Mouse (Mus musculus) liver, adult (tissue): ENCODE results near the gene Lclat1.

ENCODE experiments used
- GATA4 ChIP-seq: IDR thresholded peaks from 2 replicates; pipeline ENCODE4 v1.6.1; 2014; ENCODE audit warnings: mild to moderate bottlenecking, low read length; ENCODE audit not compliant: insufficient replicate concordance

Lclat1 gene

DNA sequence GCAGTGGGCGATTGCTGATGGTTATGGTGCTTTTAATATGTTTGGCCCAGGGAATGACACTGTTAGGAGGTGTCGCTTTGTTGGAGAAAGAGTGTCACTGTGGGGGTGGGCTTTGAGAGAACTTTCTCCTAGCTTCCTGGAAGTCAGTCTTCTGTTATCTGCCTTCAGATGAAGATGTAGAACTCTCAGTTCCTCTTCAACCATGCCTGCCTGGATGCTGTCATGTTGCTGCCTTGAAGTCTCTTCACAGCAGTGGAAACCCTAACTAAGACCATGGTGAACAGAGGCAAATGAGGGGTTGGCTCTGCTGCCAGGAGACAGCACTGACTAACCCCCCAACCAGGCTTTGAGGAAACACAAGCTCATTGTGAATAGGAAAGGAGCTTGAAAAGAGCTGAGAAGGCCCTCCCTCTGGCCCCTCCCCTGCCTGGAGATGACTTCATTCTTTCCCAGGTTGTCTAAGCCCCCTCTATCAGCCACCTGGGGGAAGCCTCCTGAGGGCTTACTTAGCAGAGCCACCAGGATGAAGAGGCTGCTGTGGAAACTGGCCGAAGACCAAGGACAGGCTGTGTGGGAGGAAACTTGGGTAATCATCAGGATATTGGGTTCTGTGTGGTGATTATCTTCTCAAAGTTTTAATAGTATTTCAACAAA is 142.8 kb downstream of the Lclat1 start:
- no peak for TF ChIP-seq GATA4

GRCm38 (mm10) chr17:73251142-73251502 is 143.3 kb downstream of the Lclat1 start:
- no peak for TF ChIP-seq GATA4

- no peak for TF ChIP-seq GATA4
These were observed 144.2 kb downstream of the Lclat1 start for GRCm38 (mm10) chr17:73251812-73252608.

DNA sequence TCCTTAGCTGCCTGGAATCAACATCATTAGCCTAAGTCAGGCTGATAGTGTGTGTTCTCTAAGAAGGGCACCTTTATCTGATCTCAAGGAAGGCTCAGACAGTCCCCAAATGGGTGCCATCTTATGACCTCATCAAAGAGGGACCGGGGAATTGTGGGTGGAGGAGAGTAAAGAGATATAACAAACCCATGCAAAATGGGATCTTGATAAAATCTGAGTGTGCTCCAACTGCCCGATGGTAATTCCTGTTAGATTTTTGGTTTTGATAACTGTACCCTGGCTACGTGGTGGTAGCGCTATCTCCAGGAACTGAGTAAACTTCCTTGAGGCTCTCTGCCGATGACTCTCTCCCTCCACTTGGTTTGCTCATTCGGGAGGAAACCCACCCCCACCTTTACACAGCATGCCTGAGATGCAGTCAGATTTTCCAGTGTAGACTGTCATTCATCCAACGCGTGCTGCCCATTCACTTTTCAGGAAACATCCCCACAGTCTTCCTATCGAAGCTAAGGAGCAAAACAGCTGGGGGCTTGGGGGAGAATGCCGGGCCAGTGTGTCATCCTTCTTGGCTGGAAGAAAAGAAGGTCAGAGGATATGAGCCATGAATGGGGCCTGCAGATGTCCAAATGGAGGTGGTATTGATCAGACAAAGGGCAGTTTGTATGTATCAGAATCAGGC is 145.6 kb downstream of the Lclat1 start:
- TF ChIP-seq GATA4: no peak

GRCm38 (mm10) chr17:73255801-73256200 is 148.0 kb downstream of the Lclat1 start:
- TF ChIP-seq GATA4: no peak

- TF ChIP-seq GATA4: no peak
These were observed 150.8 kb downstream of the Lclat1 start for GRCm38 (mm10) chr17:73258620-73259019.

GRCm38 (mm10) chr17:73262558-73262957 is 154.8 kb downstream of the Lclat1 start:
- no peak for TF ChIP-seq GATA4

DNA sequence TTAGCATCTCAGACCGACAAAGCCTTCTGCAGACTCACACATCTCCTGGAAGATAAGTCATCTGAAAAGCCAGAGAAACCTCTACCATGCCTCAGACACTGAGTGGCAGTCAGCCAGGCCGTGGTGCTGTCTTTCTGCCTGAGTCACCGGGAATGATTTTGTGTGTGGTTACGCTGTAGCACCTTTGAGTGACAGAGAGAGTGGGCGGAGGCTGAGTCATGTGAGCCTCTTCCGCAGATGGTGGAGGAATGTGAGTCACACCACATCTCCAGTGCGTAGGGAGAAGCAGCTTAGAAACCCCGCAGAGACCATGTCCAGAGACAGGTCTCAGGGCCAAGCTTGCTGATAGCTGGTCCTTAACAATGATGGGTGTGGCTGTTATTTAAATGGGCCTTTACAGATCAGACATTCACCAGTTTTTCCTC is 155.3 kb downstream of the Lclat1 start:
- no peak for TF ChIP-seq GATA4

DNA sequence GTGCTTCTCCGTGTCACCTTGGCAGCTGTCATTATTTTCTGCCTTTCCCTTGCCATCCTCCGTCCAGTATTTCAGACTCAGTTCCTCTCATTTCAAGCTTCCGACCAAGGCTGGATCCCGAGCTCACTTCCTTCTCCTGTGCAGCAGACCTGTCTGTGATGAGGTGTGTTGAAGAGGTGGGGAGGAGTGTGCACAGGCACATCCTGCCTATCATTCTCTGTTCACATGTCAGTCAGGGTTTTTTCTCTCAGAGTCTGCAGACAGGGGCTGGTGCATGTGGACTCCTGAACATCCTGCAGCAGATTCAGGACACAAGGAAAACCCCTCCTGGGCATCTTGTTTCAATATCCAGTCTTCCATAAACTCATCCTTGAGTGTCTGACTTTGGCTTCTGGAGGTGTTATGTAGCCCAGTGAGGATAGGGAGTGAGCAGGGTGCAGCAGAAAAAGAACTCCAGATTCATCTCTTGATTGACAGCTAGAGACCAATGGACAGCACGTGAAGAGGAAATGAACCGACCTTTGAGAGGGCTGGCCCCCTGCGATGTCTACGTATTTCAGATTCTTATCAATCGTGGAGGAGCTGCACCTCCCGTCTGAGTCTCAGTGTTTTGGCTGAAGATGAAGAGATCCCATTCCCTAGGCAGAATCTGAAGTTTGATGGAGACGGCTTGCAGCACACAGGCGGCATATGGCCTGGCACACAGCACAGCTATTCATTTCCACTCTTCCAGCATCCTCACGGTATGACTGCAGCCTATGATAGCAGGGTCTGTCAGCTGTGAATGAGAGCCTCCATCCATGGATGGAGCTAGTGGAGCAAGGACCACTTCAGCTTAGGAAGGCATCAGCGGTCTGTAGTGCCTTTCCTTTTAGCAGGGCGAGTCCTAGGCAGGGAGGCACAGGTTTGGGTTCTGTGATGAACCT is 163.3 kb downstream of the Lclat1 start:
- no peak for TF ChIP-seq GATA4

- TF ChIP-seq GATA4: no peak
These were observed 164.2 kb downstream of the Lclat1 start for GRCm38 (mm10) chr17:73271797-73272600.

DNA sequence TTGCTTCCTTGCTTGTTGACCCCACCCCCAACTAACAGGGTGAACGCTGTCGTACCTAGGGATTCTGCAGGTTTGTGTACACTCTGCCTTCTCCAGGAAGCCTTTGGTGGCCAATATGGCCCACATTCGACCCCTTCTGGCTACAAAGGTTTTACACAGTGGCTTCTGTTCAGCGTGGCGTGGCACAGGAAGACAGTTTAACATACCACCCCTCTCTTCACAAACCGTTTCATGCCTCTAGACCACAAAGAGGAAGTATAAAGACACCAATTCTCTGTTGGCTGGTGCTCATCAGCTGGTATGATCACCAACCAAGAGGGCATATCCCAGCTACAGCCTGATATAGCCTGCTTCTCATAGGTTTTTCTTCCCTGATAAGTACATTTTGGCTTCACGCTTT is 166.0 kb downstream of the Lclat1 start:
- no peak for TF ChIP-seq GATA4

DNA sequence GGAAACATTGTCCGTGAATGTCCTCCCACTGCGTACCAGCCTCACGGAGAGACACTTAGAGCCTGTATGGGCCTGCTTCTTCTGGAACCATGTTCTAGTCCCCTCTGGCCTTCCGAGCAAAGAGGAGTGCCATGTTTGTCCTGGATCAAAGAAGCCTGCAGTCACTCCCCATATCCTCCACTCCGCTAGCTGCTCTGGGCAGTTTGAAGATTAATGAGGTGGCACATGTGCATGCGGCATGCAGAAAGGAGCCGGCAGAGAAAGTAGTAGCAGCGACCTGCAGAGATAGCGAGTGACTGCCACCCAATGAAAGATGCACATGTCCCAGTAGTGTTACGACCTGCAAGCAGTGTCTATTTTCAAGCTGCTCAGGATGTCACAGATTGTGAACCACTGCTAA is 167.3 kb downstream of the Lclat1 start:
- no peak for TF ChIP-seq GATA4

- no peak for TF ChIP-seq GATA4
These were observed 170.0 kb downstream of the Lclat1 start for GRCm38 (mm10) chr17:73277770-73278169.

GRCm38 (mm10) chr17:73284301-73284700 is 176.5 kb downstream of the Lclat1 start:
- no peak for TF ChIP-seq GATA4
